Mouse (Mus musculus): ENCODE results near the gene Unc79. TPM values are rescaled to one million over a fixed set of nuclear protein-coding genes. Genes with fewer than 3 reads are reported as not detected.
A peak's percentile ranks its signal among the peaks of the same experiment; 100 is the strongest.

Gene Unc79
- polyA plus RNA-seq, 1 experiment from 2014 or later = 0.07 TPM

DNA sequence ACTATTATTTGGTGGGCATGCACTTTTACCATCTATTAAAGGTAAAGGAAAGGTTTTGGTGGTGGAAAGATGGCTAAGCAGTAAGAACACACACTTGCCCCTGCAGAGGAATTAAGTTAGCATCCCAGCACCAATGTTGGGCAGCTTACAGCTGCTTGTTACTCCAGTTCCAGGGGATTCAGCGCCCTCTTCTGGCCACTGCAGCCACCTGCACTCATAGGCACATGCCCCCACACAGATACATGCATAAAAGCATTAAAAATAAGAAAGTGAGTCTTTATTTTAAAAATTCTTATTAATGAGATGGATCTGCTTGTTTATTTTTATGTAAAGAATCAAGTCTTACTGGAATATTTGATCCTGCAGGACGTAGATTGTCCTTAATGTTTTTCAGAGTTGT lies 206.3 kb downstream of the Unc79 start:
- no peak for ATAC-seq (replicated peaks; ENCODE audit: low FRiP score, low read depth)
- 80% methylated on average over 2 of the region's 2 CpGs for WGBS

DNA sequence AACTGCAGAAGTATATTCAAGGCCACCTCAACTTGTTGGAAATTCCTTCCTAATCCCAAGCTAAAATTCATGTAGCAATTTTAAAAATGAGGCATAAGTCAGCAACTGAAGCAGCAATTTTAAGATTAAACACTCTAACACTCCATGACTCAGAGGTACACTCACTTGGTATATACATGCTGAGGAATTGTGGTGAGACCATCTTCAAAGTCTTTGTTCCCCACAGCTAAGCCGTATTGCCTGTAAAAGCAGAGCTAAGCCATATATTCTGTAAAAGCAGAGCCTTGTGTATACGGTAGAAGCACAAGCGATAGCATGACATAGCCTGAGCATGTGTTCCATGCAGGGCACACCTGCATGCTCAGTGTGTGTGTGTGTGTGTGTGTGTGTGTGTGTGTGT lies 206.7 kb downstream of the Unc79 start:
- Histone ChIP-seq H3K4me1 (replicated peaks; ENCODE audit: insufficient read depth, low read length) (no peaks in the 10 kb centered on the region), H3K9me3 (replicated peaks; ENCODE audit: low read length) (no peaks in the 10 kb centered on the region), H3K4me3 (replicated peaks; ENCODE audit: low read depth, low read length) (no peak overlapping the region), H3K27me3 (ENCODE audit: insufficient read depth, low read length) (no peaks in the 10 kb centered on the region), H3K4me2 (ENCODE audit: low read length) (no peak overlapping the region), H3K9ac (ENCODE audit: low read depth, low read length) (no peak overlapping the region), H3K36me3 (ENCODE audit: insufficient read depth, low read length) (no peaks in the 10 kb centered on the region), H3K27ac (no peak overlapping the region)
- ATAC-seq (replicated peaks; ENCODE audit: low FRiP score, low read depth) = no peak
- WGBS = 61% methylated on average over 3 of the region's 3 CpGs
- no peak for DNase-seq (ENCODE audit: low spot score)
- TF ChIP-seq CTCF (IDR thresholded peaks at IDR 0.05; ENCODE audit: low read depth) = no peak

More for the DNA sequence above, 206.3 kb downstream of the Unc79 start:
- TF ChIP-seq CTCF (IDR thresholded peaks at IDR 0.05; ENCODE audit: low read depth) = 0 out of 2 replicates have a peak, but pooled peaks have one; percentile 9
- Histone ChIP-seq H3K27ac (no peak overlapping the region), H3K9ac (ENCODE audit: low read depth, low read length) (no peak overlapping the region), H3K36me3 (ENCODE audit: insufficient read depth, low read length) (no peaks in the 10 kb centered on the region), H3K27me3 (ENCODE audit: insufficient read depth, low read length) (no peaks in the 10 kb centered on the region), H3K4me2 (ENCODE audit: low read length) (no peak overlapping the region), H3K4me3 (replicated peaks; ENCODE audit: low read depth, low read length) (no peak overlapping the region), H3K4me1 (replicated peaks; ENCODE audit: insufficient read depth, low read length) (no peaks in the 10 kb centered on the region), H3K9me3 (replicated peaks; ENCODE audit: low read length) (no peaks in the 10 kb centered on the region)
- no peak for DNase-seq (ENCODE audit: low spot score)

DNA sequence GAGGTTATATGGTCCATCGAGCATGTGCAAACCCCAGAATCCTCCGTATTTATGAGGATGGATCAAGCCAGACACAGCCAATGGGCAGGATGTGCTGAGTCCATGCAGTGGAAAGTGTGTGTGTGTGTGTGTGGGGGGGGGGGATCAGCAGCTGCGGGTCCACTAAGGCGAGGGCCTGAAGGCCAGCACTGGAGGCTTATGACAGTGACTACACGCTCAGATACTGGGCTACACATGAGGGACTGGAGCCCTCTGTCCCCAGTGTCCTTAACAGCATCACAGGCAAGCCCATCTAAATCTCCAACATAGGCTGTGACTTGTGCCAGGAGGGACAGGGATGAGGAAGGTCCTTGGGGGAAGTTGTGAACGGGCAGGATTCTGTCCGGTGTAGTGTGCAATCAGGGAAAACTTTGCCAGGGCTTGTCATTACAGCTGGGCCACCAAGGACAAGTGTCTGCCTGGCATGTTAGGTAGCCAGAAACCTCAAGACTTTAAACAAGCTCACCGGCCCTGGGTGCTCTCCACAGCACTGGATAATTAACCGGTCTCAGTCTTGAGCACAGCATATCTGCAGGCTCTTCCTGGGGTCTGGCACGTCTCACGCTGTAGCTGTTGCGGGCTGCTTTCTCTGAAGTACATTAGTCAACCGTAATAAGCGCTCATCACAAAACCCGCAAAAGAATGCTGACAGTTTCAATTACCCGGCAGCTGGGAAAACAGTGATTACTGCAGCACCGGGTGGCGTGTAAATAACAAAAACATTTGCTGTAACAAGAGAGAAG lies 208.7 kb downstream of the Unc79 start:
- no peak overlapping the region for H3K4me3 ChIP-seq (replicated peaks; ENCODE audit: low read depth, low read length)
- 37% methylated on average over 18 of the region's 18 CpGs for WGBS
- no peaks in the 10 kb centered on the region for H3K9me3 ChIP-seq (replicated peaks; ENCODE audit: low read length)
- no peak overlapping the region for H3K27ac ChIP-seq
- H3K4me2 ChIP-seq (ENCODE audit: low read length) = no peak overlapping the region
- H3K27me3 ChIP-seq (ENCODE audit: insufficient read depth, low read length) = no peaks in the 10 kb centered on the region
- DNase-seq (ENCODE audit: low spot score) (peak; percentile 7), ATAC-seq (replicated peaks; ENCODE audit: low FRiP score, low read depth) (no peak)
- H3K9ac ChIP-seq (ENCODE audit: low read depth, low read length) = no peak overlapping the region
- H3K4me1 ChIP-seq (replicated peaks; ENCODE audit: insufficient read depth, low read length) = no peaks in the 10 kb centered on the region
- no peak for TF ChIP-seq CTCF (IDR thresholded peaks at IDR 0.05; ENCODE audit: low read depth)
- no peaks in the 10 kb centered on the region for H3K36me3 ChIP-seq (ENCODE audit: insufficient read depth, low read length)

DNA sequence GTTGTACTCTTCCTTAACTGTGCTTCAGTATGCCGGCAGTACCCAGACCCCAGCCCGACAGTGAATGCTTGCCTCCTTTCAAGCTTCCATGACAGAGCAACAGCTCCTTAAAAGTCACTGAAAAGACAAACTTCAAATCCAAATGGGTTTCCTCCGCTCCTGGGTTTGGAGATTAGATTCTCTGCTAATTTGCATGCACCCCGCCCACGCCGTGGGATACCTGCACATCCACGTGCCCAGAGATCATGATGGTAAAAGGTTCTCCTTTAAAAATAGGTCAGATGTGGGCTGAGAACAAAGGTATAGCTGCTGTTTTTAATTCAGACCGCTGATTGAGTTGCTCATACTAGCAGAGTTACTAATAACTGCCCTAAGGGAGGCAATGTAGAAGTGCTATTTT lies 210.4 kb downstream of the Unc79 start:
- no peaks in the 10 kb centered on the region for H3K36me3 ChIP-seq (ENCODE audit: insufficient read depth, low read length)
- WGBS = 65% methylated on average over 8 of the region's 8 CpGs
- H3K4me3 ChIP-seq (replicated peaks; ENCODE audit: low read depth, low read length) = no peak overlapping the region
- H3K4me2 ChIP-seq (ENCODE audit: low read length) = no peak overlapping the region
- no peak overlapping the region for H3K27ac ChIP-seq
- no peaks in the 10 kb centered on the region for H3K4me1 ChIP-seq (replicated peaks; ENCODE audit: insufficient read depth, low read length)
- no peaks in the 10 kb centered on the region for H3K27me3 ChIP-seq (ENCODE audit: insufficient read depth, low read length)
- no peak for ATAC-seq (replicated peaks; ENCODE audit: low FRiP score, low read depth)
- no peaks in the 10 kb centered on the region for H3K9me3 ChIP-seq (replicated peaks; ENCODE audit: low read length)
- no peak for DNase-seq (ENCODE audit: low spot score)
- H3K9ac ChIP-seq (ENCODE audit: low read depth, low read length) = no peak overlapping the region
- TF ChIP-seq CTCF (IDR thresholded peaks at IDR 0.05; ENCODE audit: low read depth) = no peak

DNA sequence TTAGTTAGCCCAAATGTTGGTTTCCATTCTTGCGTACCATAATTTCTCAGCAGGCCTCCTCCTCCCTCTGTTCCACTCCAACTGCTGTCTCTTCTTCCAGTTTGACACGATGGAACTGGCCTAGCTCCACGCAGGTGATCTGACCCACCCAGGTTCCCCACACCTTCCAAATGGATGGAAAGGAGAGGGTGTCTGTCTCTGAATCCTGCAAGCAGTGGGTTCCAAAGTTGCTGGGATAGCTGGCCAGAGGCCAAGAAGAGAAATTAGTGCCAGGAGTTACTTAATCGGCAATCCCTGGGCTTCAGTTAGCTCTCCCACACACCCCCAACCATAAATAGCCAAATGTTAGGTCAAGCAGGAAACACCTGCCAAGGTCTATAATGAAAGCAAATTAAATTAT lies 212.1 kb downstream of the Unc79 start:
- no peak overlapping the region for H3K9ac ChIP-seq (ENCODE audit: low read depth, low read length)
- DNase-seq (ENCODE audit: low spot score) = no peak
- ATAC-seq (replicated peaks; ENCODE audit: low FRiP score, low read depth) = no peak

DNA sequence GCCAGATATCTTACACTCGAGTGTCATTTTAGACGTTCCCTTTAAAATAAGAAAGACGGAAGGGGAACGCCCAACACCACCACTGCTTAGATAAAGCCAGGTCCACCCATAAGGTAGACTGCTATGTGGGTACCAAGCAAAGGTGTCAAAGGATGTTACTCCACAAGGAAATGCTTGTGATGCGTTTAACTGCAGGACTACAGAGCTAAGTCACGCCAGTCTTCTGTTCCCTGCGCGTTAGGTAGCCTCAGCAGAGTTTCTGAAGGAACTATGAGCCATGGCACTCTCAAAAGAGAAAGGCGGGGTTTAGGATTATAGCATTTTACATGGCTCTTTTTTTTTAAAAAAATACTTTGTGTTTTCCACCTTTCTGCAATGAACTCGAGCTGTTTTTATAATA lies 214.9 kb downstream of the Unc79 start:
- no peak for ATAC-seq (replicated peaks; ENCODE audit: low FRiP score, low read depth)
- Histone ChIP-seq H3K27me3 (ENCODE audit: insufficient read depth, low read length) (no peaks in the 10 kb centered on the region), H3K27ac (no peak overlapping the region), H3K9me3 (replicated peaks; ENCODE audit: low read length) (no peaks in the 10 kb centered on the region), H3K4me2 (ENCODE audit: low read length) (no peak overlapping the region), H3K36me3 (ENCODE audit: insufficient read depth, low read length) (no peaks in the 10 kb centered on the region), H3K9ac (ENCODE audit: low read depth, low read length) (no peak overlapping the region), H3K4me3 (replicated peaks; ENCODE audit: low read depth, low read length) (no peak overlapping the region), H3K4me1 (replicated peaks; ENCODE audit: insufficient read depth, low read length) (no peaks in the 10 kb centered on the region)
- 82% methylated on average over 10 of the region's 10 CpGs for WGBS
- DNase-seq (ENCODE audit: low spot score) = no peak
- no peak for TF ChIP-seq CTCF (IDR thresholded peaks at IDR 0.05; ENCODE audit: low read depth)

More for the DNA sequence above, 212.1 kb downstream of the Unc79 start:
- Histone ChIP-seq H3K4me1 (replicated peaks; ENCODE audit: insufficient read depth, low read length) (no peaks in the 10 kb centered on the region), H3K4me3 (replicated peaks; ENCODE audit: low read depth, low read length) (no peak overlapping the region), H3K27me3 (ENCODE audit: insufficient read depth, low read length) (no peaks in the 10 kb centered on the region), H3K27ac (no peak overlapping the region), H3K36me3 (ENCODE audit: insufficient read depth, low read length) (no peaks in the 10 kb centered on the region), H3K4me2 (ENCODE audit: low read length) (no peak overlapping the region), H3K9me3 (replicated peaks; ENCODE audit: low read length) (no peaks in the 10 kb centered on the region)
- WGBS = 67% methylated on average over 4 of the region's 4 CpGs
- no peak for TF ChIP-seq CTCF (IDR thresholded peaks at IDR 0.05; ENCODE audit: low read depth)

All from kidney, postnatal 0 days (tissue).